Mouse (Mus musculus): Measurements from ENCODE around the gene Smap1.

DNA sequence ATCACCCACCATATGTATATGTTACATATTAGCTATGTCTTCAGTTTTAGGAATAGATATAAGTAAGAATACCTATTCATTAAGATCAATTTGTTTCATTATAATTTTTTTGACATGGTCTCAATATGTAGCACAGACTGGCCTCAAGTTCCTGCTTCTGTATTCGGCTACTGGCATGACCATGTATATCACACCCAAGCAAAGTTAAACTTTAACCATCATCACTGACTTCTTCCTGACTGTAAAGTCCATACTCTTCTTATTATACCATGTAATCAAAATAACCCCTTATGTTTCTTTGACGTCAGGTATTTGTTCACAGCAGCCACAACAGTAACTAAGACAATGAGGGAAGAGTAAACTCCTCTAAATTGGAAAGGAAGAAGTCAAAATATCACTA lies 61.2 kb downstream of the Smap1 start:
- TF ChIP-seq CTCF (IDR thresholded peaks at IDR 0.05; ENCODE audit: low read depth) (no peak), EP300 (IDR thresholded peaks at IDR 0.05; ENCODE audit: low read depth) (no peak)

All from heart, postnatal 0 days (tissue).